ENCODE assay signal across 10 mouse cellular contexts in genomic region chr13:74903213-74904055, GRCm38 (mm10).
DNase-seq lines count a peak whose midpoint lies in the region; ATAC-seq lines count a peak whose summit lies in the region.
"Had no signal": no experiment of that assay in that cellular context is flagged by ENCODE, and none has a peak within 500 bp of the region (broad histone marks: within the 10 kb centered on the region; RNA-seq: fewer than 3 reads in every experiment).

No protein-coding gene starts in this region.

- no peak overlapping the region for H3K4me2 ChIP-seq in forebrain, embryonic 13.5 days
- no peak overlapping the region for H3K4me2 ChIP-seq in forebrain, embryonic 11.5 days (ENCODE audit: low read depth, low read length, severe bottlenecking)
- no peak overlapping the region for H3K4me2 ChIP-seq in intestine, embryonic 16.5 days (ENCODE audit: low read depth, low read length)
- H3K4me2 ChIP-seq: liver, embryonic 15.5 days had no signal

- no peaks in the 10 kb centered on the region for H3K9me3 ChIP-seq in forebrain, embryonic 13.5 days (replicated peaks)
- no peaks in the 10 kb centered on the region for H3K9me3 ChIP-seq in forebrain, embryonic 11.5 days (ENCODE audit: control insufficient read depth, low read length)
- no peaks in the 10 kb centered on the region for H3K9me3 ChIP-seq in intestine, embryonic 16.5 days (ENCODE audit: control insufficient read depth, low read length)
- H3K9me3 ChIP-seq: liver, embryonic 15.5 days had no signal

- DNase-seq in forebrain, embryonic 11.5 days (ENCODE audit: low spot score) = no peak
- DNase-seq in 3T3-L1 (ENCODE audit: low read depth, low spot score) = peak; percentile 23
- peak; percentile 26 for DNase-seq in brain, embryonic 18.5 days (ENCODE audit: low read depth, low spot score)
- DNase-seq in layer of hippocampus, adult 8-10 months (ENCODE audit: low spot score in 2 of 2) = peak; percentile 3 to 13
- DNase-seq in kidney, adult 18-20 months = no peak
- DNase-seq in gastrocnemius, postnatal 36 days = no peak
- DNase-seq: heart, adult 11 months had no signal

- no peaks in the 10 kb centered on the region for H3K36me3 ChIP-seq in forebrain, embryonic 13.5 days (ENCODE audit: poor library complexity, severe bottlenecking)
- H3K36me3 ChIP-seq in forebrain, embryonic 11.5 days (ENCODE audit: control insufficient read depth, insufficient read depth, low read length) = no peaks in the 10 kb centered on the region
- no peaks in the 10 kb centered on the region for H3K36me3 ChIP-seq in intestine, embryonic 16.5 days (ENCODE audit: control insufficient read depth, insufficient read depth, low read length)
- H3K36me3 ChIP-seq: liver, embryonic 15.5 days had no signal

- intact Hi-C loops in gastrocnemius, postnatal 36 days (cut with DNase I) = no loop called here

- no peak overlapping the region for H3K9ac ChIP-seq in forebrain, embryonic 13.5 days
- H3K9ac ChIP-seq in forebrain, embryonic 11.5 days (ENCODE audit: low read length) = no peak overlapping the region
- H3K9ac ChIP-seq in intestine, embryonic 16.5 days (ENCODE audit: low read depth, low read length) = no peak overlapping the region
- H3K9ac ChIP-seq: liver, embryonic 15.5 days had no signal

- 69% methylated on average over 1 of the region's 1 CpGs for WGBS in forebrain, embryonic 13.5 days
- WGBS in forebrain, embryonic 11.5 days = 84% methylated on average over 1 of the region's 1 CpGs
- 83% methylated on average over 1 of the region's 1 CpGs for WGBS in intestine, embryonic 16.5 days

- H3K27ac ChIP-seq in forebrain, embryonic 13.5 days = no peak overlapping the region
- H3K27ac ChIP-seq in forebrain, embryonic 11.5 days (ENCODE audit: low read depth, low read length) = no peak overlapping the region
- no peak overlapping the region for H3K27ac ChIP-seq in intestine, embryonic 16.5 days (ENCODE audit: low read length)
- H3K27ac ChIP-seq: liver, embryonic 15.5 days had no signal

- no peak overlapping the region for H3K4me3 ChIP-seq in forebrain, embryonic 13.5 days
- H3K4me3 ChIP-seq in forebrain, embryonic 11.5 days (ENCODE audit: low read depth, low read length) = no peak overlapping the region
- H3K4me3 ChIP-seq in intestine, embryonic 16.5 days (ENCODE audit: low read length) = no peak overlapping the region
- H3K4me3 ChIP-seq: liver, embryonic 15.5 days had no signal

- no peaks in the 10 kb centered on the region for H3K27me3 ChIP-seq in forebrain, embryonic 13.5 days
- H3K27me3 ChIP-seq in forebrain, embryonic 11.5 days (ENCODE audit: control insufficient read depth, insufficient read depth, low read length) = no peaks in the 10 kb centered on the region
- no peaks in the 10 kb centered on the region for H3K27me3 ChIP-seq in intestine, embryonic 16.5 days (replicated peaks; ENCODE audit: control insufficient read depth, insufficient read depth, low read length)
- H3K27me3 ChIP-seq: liver, embryonic 15.5 days had no signal

- peak; percentile 82 for ATAC-seq in forebrain, embryonic 13.5 days
- ATAC-seq in forebrain, embryonic 11.5 days (replicated peaks; ENCODE audit: low FRiP score) = no peak
- ATAC-seq in intestine, embryonic 16.5 days = no peak

- no peaks in the 10 kb centered on the region for H3K4me1 ChIP-seq in forebrain, embryonic 13.5 days
- H3K4me1 ChIP-seq in forebrain, embryonic 11.5 days (replicated peaks; ENCODE audit: control insufficient read depth, insufficient read depth, low read length) = no peaks in the 10 kb centered on the region
- H3K4me1 ChIP-seq in intestine, embryonic 16.5 days (ENCODE audit: control insufficient read depth, insufficient read depth, low read length) = no peaks in the 10 kb centered on the region
- H3K4me1 ChIP-seq: liver, embryonic 15.5 days had no signal

Comparison
In these comparisons a context has a peak if more than half of its experiments do, and no peak if none do; other contexts are left out.
1. DNase-seq: peak in 3T3-L1 (single experiment), brain, embryonic 18.5 days (single experiment) and layer of hippocampus, adult 8-10 months (2 of 2); none in forebrain, embryonic 11.5 days (single experiment), kidney, adult 18-20 months (single experiment) and gastrocnemius, postnatal 36 days (0 of 2).